Mouse (Mus musculus) testis, adult 2 months (tissue): ENCODE results near the gene Arhgap27. TPM values are rescaled to one million over a fixed set of nuclear protein-coding genes. Genes with fewer than 3 reads are reported as not detected.
"Not testable (repeated sequence)": the region's sequence is repeated elsewhere in the genome, so short reads cannot be mapped to it uniquely, and the experiment has no call there.

Source experiments
- H3K27ac ChIP-seq: fragments of 200-500 bp; 2 replicates; pipeline ENCODE4 v1.5.1; 2012; ENCODE audit warnings: low read depth, low read length; ENCODE audit not compliant: control insufficient read depth, insufficient read depth
- H3K27me3 ChIP-seq: fragments of 200-500 bp; 2 replicates; pipeline ENCODE4 v1.6.1; 2012; ENCODE audit warnings: mild to moderate bottlenecking, low read length, moderate library complexity; ENCODE audit not compliant: control insufficient read depth, insufficient read depth
- H3K36me3 ChIP-seq: fragments of 200-500 bp; 2 replicates; pipeline ENCODE4 v1.6.1; 2012; ENCODE audit warnings: mild to moderate bottlenecking, low read length; ENCODE audit not compliant: control insufficient read depth, insufficient read depth
- H3K4me1 ChIP-seq: fragments of 200-500 bp; 2 replicates; pipeline ENCODE4 v1.6.1; 2012; ENCODE audit warnings: low read length; ENCODE audit not compliant: control insufficient read depth, insufficient read depth
- H3K4me3 ChIP-seq: fragments of 200-500 bp; 2 replicates; pipeline ENCODE4 v1.5.1; 2012; ENCODE audit warnings: low read depth, mild to moderate bottlenecking, low read length, moderate library complexity, mixed read lengths; ENCODE audit not compliant: control insufficient read depth
- CTCF ChIP-seq: fragments of 200-500 bp; IDR thresholded peaks from 2 replicates; pipeline ENCODE4 v1.5.1; 2012; ENCODE audit warnings: low read depth, mild to moderate bottlenecking, inconsistent platforms, low read length, moderate library complexity; ENCODE audit not compliant: control insufficient read depth, insufficient read depth, insufficient replicate concordance
- POLR2A ChIP-seq: fragments of 200-500 bp; IDR thresholded peaks from 2 replicates; pipeline ENCODE4 v1.6.1; 2012; ENCODE audit warnings: low read depth, mild to moderate bottlenecking, inconsistent platforms, low read length, moderate library complexity; ENCODE audit not compliant: control insufficient read depth
- polyA plus RNA-seq: library from polyadenylated mRNA; depleted of rRNA; stranded (reverse); fragments of >200 nt; gene quantifications from 2 replicates; pipeline ENCODE4 v1.2.3, GENCODE M21; 2012; rRNA removed

The Arhgap27 gene
- polyA plus RNA-seq = 1.0 and 1.6 TPM in 2 replicates

DNA sequence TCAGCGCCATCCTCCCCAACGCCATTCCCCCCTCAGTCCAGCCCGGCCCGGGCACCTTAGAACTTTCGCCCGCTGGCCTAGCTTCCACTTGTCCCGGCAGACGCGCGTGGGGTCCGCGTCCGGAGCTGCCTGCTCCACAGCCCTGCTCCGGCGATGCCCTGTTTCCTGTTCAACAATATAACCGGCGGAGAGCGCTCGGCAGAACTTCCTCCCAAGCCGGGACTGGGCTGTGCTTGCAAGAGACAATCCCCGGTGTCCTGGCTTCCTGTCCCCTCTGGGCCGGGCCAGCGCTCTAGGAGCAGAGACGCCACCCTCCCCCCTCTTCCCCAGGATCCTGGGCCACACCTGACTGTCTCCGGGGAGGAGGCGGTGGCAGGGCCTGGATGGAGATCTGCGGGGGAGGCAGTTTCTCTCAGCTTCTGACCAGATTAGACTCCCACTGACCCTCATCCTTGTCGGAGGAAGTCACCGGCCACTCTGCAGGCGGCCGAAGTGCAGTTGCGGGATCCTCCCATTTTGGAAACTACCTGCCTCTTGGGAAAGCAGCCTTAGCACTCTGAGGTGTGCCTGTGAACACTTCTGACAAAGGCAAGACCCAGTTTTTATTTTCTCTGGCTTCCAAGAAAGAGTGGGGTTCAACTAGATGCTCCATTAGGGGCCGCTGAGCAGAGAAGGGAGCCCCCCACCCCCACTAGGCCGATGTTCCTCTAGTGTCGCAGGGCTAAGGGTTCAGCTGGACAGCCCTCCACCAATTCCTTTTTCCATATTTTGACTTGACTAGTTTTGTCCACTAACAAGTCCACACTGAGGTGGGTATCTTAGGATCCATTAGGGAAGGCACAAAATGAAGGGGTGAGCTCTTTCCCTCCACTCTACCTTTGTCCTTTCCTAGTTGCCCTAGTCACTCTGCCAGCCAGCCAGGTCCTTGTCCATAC, at the start of gene Arhgap27:
Gene Arhgap27, minus strand, starts transcription at position 479 of the 935 bp plus-strand sequence.
- Histone ChIP-seq H3K4me3 (peak within 1 kb of the TSS; percentile 70), H3K27ac (no peak within 1 kb of the TSS), H3K36me3 (no peaks in the 10 kb centered on the region), H3K27me3 (no peaks in the 10 kb centered on the region), H3K4me1 (peaks cover 38% of the 10 kb centered on the region)
- no peak for TF ChIP-seq POLR2A
- TF ChIP-seq CTCF = no peak

- peak overlapping the region; percentile 63 for H3K27ac ChIP-seq
- no peaks in the 10 kb centered on the region for H3K36me3 ChIP-seq
- no peaks in the 10 kb centered on the region for H3K27me3 ChIP-seq
- H3K4me3 ChIP-seq = peak overlapping the region; percentile 95
- no peak for TF ChIP-seq CTCF
- no peak for TF ChIP-seq POLR2A
- H3K4me1 ChIP-seq = peaks cover 6% of the 10 kb centered on the region
These were observed 49.5 kb upstream of the Arhgap27 start for GRCm38 (mm10) chr11:103412950-103413423.

DNA sequence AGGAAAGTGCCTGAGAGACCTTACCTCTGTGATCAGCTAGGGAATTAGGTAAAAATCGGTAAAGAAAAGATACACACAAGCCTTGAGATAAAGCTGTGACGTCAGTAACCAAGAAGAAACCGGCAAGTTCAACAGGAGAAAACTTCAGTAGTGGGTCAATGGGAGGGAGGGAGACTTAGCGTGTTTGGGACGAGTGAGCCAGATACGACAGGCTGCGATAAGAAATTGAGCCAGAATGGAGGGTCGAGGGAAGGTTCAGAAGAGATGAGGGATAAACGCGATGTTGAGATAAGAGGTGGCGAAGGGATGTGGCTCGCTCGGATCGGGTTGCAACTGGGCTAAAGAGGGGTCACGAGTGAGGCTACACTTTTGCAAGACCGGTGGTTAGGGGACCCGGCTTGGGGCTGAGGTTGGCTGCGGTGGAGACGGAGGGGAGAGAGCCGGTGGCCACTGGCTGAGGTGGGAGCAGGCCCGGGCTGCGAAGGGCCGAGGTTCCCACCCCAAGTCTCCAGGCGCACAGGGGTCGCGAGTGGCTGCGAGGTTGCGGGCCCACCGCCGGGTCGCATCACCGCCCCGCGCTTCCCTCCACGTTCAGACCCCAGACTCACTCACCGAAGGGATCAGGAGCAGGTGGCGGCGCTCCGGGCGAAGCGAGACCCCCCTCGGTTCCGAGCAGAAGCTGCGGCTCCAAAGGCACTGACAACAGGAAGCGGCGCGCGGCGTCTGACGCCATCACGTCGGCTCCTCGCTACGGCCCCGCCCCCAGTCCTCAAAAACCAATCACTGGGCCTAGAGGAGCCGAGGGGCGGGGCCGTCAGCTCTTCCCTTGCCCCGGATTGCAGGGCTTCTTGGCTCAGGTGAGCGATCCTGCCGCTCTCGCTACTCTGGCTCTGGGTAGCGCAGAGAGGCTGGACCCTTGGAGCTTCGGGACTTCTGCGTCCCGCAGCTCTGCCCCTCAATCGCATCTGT, 48.8 kb upstream of the Arhgap27 start, which contains the start of gene Plekhm1:
Gene Plekhm1, minus strand, starts transcription at position 707 of the 969 bp plus-strand sequence.
- Histone ChIP-seq H3K4me1 (peaks cover 6% of the 10 kb centered on the region), H3K36me3 (no peaks in the 10 kb centered on the region), H3K27ac (peak within 1 kb of the TSS; percentile 63), H3K27me3 (no peaks in the 10 kb centered on the region), H3K4me3 (peak within 1 kb of the TSS; percentile 95)
- no peak for TF ChIP-seq CTCF
- 0 out of 2 replicates have a peak, but pooled peaks have one; percentile 35 for TF ChIP-seq POLR2A

- peaks cover 6% of the 10 kb centered on the region for H3K4me1 ChIP-seq
- no peak overlapping the region for H3K4me3 ChIP-seq
- H3K27ac ChIP-seq = no peak overlapping the region
- no peaks in the 10 kb centered on the region for H3K36me3 ChIP-seq
- TF ChIP-seq CTCF (no peak), POLR2A (no peak)
- H3K27me3 ChIP-seq = no peaks in the 10 kb centered on the region
These were observed 47.8 kb upstream of the Arhgap27 start for GRCm38 (mm10) chr11:103411301-103411700.

- no peak for TF ChIP-seq POLR2A
- TF ChIP-seq CTCF = no peak
- H3K27me3 ChIP-seq = no peaks in the 10 kb centered on the region
These were observed 45.4 kb upstream of the Arhgap27 start for GRCm38 (mm10) chr11:103408880-103409279.

DNA sequence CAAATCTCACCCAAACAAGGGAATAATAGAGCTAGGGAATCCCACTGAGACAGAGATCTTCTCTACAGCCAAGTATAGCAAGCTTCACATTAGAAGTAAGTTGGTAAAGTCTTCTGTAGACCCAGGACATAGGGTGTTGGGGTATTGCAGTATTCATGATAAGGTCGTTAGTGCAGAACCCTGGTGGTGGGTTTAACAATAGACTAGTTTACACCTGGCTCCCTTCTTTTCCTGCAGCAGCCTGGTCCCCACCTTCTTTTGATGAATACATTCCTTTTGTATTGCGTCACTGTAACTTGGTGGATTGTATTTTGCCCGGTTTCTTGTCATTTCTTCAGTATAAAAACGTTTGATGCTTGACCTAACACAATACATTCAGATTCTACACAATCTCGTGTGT, 43.6 kb upstream of the Arhgap27 start:
- H3K27me3 ChIP-seq, H3K4me3 ChIP-seq, H3K4me1 ChIP-seq, H3K36me3 ChIP-seq, H3K27ac ChIP-seq: not testable (repeated sequence)

More at GRCm38 (mm10) chr11:103408880-103409279, 45.4 kb upstream of the Arhgap27 start:
- Histone ChIP-seq H3K4me3 (no peak overlapping the region), H3K4me1 (peaks cover 6% of the 10 kb centered on the region), H3K36me3 (no peaks in the 10 kb centered on the region), H3K27ac (no peak overlapping the region)

- TF ChIP-seq CTCF (no peak), POLR2A (no peak)
- no peaks in the 10 kb centered on the region for H3K27me3 ChIP-seq
- no peak overlapping the region for H3K4me3 ChIP-seq
- H3K36me3 ChIP-seq = no peaks in the 10 kb centered on the region
- no peak overlapping the region for H3K27ac ChIP-seq
- no peaks in the 10 kb centered on the region for H3K4me1 ChIP-seq
These were observed 43.1 kb upstream of the Arhgap27 start for GRCm38 (mm10) chr11:103406551-103406950.
